Mouse (Mus musculus) erythroblast, adult 5-6 weeks (primary cell): Measurements from ENCODE around the gene Gm853. TPM values are rescaled to one million over a fixed set of nuclear protein-coding genes. Genes with fewer than 3 reads are reported as not detected.
A peak's percentile ranks its signal among the peaks of the same experiment; 100 is the strongest.

Experiments
- ATAC-seq: replicated peaks from 2 replicates; pipeline ENCODE4 v1.8.0; 2016; ENCODE audit warnings: moderate number of reproducible peaks, mild to moderate bottlenecking, moderate TSS enrichment, inconsistent platforms; ENCODE audit not compliant: poor library complexity, low FRiP score, severe bottlenecking
- total RNA-seq, 2 experiments: library from RNA; stranded (forward) in 1 of 2; stranded (reverse) in 1 of 2; fragments of 150-400 nt in 1 of 2; fragments of 200-764, 138-1000 nt in 1 of 2; gene quantifications; 2 replicates each; pipeline versions ENCODE4 v1.2.3 to v1.2.4; 2015 to 2017; ENCODE audit warnings: low replicate concordance in 2 of 2

Gm853 gene
- total RNA-seq, 2 experiments from 2014 or later: not detected

- ATAC-seq: no peak
Measured at GRCm38 (mm10) chr4:130224071-130224470, 1.9 kb upstream of the Gm853 start.

- no peak for ATAC-seq
Measured at GRCm38 (mm10) chr4:130220176-130220575, 2.0 kb downstream of the Gm853 start.

- ATAC-seq: no peak
Measured at GRCm38 (mm10) chr4:130215392-130215791, 6.8 kb downstream of the Gm853 start.

- no peak for ATAC-seq
Measured at GRCm38 (mm10) chr4:130213857-130214256, 8.3 kb downstream of the Gm853 start.

GRCm38 (mm10) chr4:130213197-130213596 lies 9.0 kb downstream of the Gm853 start:
- ATAC-seq: no peak

- ATAC-seq: peak; percentile 69; the same call in 1 of the 2 replicates
Measured at GRCm38 (mm10) chr4:130212421-130212820, 9.8 kb downstream of the Gm853 start.

GRCm38 (mm10) chr4:130211870-130212269 lies 10.3 kb downstream of the Gm853 start:
- ATAC-seq: no peak

- peak; percentile 92 for ATAC-seq
Measured at GRCm38 (mm10) chr4:130198694-130199670, 23.2 kb downstream of the Gm853 start.

GRCm38 (mm10) chr4:130196542-130196941 lies 25.7 kb downstream of the Gm853 start:
- no peak for ATAC-seq

GRCm38 (mm10) chr4:130195924-130196323 lies 26.3 kb downstream of the Gm853 start:
- no peak for ATAC-seq

- ATAC-seq: no peak
Measured at GRCm38 (mm10) chr4:130192266-130192665, 29.9 kb downstream of the Gm853 start.

- ATAC-seq: peak; percentile 13; the same call in 1 of the 2 replicates
Measured at GRCm38 (mm10) chr4:130189606-130190005, 32.6 kb downstream of the Gm853 start.

- ATAC-seq: peak; percentile 92
Measured at GRCm38 (mm10) chr4:130188806-130189297, 33.3 kb downstream of the Gm853 start.

GRCm38 (mm10) chr4:130186891-130187290 lies 35.3 kb downstream of the Gm853 start:
- ATAC-seq: no peak

GRCm38 (mm10) chr4:130186450-130186849 lies 35.8 kb downstream of the Gm853 start:
- no peak for ATAC-seq

GRCm38 (mm10) chr4:130183879-130184278 lies 38.3 kb downstream of the Gm853 start:
- ATAC-seq: no peak

GRCm38 (mm10) chr4:130183023-130183422 lies 39.2 kb downstream of the Gm853 start:
- 0 out of 2 replicates have a peak, but pooled peaks have one; percentile 35 for ATAC-seq

- ATAC-seq: no peak
Measured at GRCm38 (mm10) chr4:130181886-130182285, 40.3 kb downstream of the Gm853 start.

- no peak for ATAC-seq
Measured at GRCm38 (mm10) chr4:130180909-130181602, 41.1 kb downstream of the Gm853 start.

GRCm38 (mm10) chr4:130179876-130180275 lies 42.3 kb downstream of the Gm853 start:
- no peak for ATAC-seq
